Mouse (Mus musculus) gastrocnemius, postnatal 14 days (tissue): ENCODE measurements at regions not wholly inside any gene's neighbourhood (a gene's known extent, or its start where the extent isn't known, plus 50 kb on each side); places are given as distances from the start of the nearest gene placed in this dataset.

Experiments used
- DNase-seq: peaks from one replicate; pipeline ENCODE4 v3.0.0; 2021; ENCODE audit warnings: mixed read lengths
- intact Hi-C: fragments of 180-260 bp; cut with DNase I; formaldehyde crosslinking; loops from one replicate; pipeline ENCODE4 v1.15.1; 2025; ENCODE audit warnings: low total_unique reads

DNA sequence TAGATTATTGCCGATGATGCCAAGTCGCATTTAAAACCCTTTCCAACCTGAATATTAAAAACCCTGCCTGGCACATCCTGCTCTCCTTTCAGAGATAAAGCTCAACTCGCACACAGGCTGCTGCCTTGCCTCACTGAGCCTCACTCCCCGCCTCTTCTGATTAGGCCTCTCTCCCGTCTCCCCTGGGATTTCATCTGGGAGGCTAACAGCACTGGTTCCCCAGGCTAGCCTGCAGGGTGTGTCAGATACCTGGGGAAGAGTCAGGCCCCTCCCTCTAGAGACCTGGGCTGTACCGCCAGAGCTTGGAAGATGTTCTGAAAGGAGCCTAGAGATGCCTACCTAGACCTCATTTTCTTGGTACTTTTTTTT lies 462.7 kb upstream of the Kif2a start:
- no peak for DNase-seq
- intact Hi-C loops = no loop called here

DNA sequence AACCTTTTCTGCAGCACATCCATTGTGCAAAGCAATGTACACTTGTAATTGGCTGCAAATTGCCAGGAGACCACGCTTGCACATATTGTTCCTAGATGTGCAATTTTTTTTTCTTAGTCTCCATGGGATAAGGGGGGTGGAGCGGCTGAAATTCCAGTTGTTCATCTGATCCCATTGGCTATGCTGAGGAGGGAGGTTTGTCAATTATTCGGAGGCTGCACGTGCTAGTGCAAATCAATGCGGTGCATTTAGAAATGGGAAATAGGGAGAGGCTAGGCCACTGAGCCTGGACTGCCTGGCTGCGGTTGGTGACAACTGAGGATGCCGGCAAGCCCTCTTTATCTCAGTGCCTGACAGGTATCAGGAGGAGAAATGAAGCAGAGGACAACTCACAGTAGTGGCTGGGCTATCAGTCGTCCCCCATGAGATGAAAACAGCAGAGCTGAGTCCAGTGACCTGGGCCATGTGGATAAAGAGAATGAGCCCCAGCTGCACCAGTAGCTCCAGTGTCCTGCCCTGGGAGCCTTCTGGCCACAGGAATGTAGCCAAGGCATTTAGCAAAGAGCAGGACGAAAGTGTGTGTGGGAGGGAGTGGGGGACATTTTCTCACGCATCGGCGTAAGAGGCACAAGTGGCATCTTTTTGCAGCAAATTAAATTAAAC lies 462.2 kb upstream of the Kif2a start:
- intact Hi-C loops = no loop called here
- DNase-seq = no peak

DNA sequence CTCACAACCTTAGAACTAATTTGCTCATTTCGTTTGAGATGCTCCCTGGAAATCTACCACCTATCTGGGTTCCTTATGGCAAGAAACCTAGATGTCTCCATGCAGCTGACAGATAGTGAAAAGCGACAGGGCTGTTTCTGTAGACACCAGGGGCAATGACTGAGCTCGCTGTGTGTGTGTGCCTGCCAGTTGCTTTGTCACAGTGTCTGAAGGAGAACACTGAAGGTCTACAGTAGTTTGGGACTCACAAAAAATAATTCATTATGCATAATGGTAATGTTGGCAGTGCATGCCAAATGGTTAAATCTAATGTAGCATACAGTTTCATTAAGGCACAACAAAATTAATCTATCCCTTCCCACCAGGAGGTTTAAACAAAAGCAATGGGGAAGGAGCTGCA lies 453.2 kb upstream of the Kif2a start:
- no peak for DNase-seq

DNA sequence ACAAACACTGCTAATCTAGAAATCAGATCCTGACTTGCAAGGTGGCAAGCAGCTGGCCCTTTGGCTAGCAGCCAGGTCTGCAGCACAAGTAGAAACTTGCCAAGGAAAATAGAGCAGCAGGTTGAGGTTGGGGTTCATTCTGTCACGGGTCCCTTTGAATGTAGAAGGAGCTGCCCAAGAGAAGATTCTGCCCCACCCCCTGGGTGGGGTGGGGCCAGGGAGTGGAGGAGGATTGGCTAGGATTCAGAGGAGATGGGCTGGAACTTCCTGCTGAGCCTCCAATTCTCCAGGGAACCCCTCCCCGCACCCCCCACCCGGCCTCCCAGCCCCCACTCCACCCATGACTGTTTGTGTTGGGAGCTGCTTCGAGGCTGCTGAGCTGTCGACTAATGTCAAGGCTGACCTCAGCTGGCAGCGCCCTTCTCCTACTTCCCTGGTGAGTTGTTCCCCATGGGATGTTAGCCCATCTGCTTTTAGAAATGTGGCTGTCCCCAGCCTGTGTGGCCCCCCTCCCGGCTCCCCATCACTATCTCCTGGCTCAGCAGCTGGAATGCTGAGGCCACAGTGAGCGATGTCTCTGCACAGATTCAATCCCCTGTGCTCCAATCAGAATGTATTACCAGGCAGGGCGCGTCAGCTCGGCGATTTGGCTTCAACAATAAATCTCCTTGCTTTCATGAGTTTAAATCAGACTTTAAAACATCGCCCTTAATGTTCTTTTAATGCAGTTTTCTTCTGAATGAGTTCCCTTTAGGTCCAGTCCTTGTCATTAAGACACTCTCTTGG lies 447.8 kb upstream of the Kif2a start:
- peak; percentile 13 for DNase-seq
- intact Hi-C loops = loop anchor here (10.0 kb wide), 1 partner anchor 575 kb away; the partner anchor contains the start of gene Smim15

More for the DNA sequence above, 453.2 kb upstream of the Kif2a start:
- intact Hi-C loops = no loop called here

DNA sequence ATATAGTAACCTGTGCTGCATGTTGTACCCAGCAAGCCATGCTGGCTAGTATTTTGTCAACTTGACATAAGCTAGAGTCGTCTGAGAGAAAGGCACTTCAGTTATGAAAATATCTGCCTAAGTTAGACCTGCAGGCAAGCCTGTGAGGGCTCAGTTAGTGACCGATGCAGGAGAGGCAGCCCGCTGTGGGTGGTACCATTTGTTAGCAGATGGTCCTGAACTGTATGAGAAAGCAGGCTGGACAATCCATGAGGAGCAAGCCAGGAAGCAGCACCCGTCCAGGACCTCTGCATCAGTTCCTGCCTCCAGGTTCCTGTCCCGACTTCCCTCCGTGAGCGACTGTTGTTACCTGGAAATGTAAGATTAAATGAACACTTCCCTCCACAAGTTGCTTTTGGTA lies 440.9 kb upstream of the Kif2a start:
- intact Hi-C loops = loop anchor here (10.0 kb wide), 1 partner anchor 582 kb away; the partner anchor contains the start of gene Smim15
- DNase-seq = no peak

DNA sequence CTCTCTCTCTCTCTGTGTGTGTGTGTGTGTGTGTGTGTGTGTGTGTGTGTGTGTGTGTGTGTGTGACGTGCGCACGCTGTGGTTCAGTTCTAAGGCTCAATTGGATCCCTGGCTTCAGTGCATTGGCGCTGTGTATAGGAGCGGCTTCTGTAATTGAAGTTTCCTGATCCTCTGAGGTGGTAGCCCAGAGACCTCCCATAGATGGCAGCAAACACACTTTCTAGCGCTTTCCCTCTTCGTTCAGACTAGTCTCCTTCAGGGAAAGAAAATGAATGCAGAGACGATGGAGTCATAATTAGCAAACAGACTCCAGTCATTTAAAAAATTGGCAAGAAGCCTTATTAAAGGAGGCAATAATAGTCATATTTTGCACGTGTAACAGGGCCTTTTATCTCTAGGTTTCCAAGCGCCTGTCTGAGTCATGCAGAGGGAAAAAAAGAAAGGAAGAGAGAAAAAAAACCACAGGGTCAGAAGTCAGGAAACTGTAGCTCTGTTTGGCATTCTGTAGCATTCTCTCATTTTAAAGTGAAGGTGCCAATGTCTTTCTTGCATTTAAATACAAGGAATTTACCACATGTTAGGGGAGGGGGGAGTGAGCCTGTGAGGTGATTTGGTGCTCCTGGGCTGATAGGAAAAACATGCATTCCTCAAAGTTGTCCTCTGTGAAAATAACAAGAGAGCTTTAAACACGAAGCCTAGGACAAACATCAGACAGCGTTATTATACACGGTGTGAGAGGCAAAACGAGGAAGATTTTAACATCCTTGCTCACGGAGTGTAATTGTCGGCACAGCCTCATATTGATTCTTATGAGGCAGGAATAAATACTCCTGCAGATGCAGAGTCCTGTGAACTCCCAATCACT lies 439.4 kb upstream of the Kif2a start:
- intact Hi-C loops = loop anchor here (10.0 kb wide), 1 partner anchor 584 kb away; the partner anchor contains the start of gene Smim15

DNA sequence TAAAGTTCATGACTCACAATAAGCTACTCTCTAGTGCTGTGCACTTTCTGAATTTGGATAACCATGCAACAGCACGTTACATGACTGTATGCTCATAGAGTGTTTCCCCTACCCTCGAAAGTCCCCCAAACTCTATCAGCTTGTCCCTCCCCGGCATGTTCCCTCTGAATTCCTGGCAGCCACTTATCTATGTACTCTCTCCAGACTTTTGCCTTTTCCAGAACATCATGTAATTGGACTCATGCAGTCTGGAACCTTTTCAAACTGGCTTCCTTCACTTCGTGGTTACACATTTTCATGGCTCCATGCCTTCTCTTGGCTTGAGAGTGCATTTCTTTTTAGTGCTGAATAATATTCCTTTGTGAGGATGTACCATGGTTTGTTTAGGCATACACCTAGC lies 436.8 kb upstream of the Kif2a start:
- intact Hi-C loops = loop anchor here (10.0 kb wide), 1 partner anchor 686 kb away; no protein-coding TSS in a partner anchor
- DNase-seq = no peak

More for the DNA sequence above, 439.4 kb upstream of the Kif2a start:
- peak; percentile 21 for DNase-seq

DNA sequence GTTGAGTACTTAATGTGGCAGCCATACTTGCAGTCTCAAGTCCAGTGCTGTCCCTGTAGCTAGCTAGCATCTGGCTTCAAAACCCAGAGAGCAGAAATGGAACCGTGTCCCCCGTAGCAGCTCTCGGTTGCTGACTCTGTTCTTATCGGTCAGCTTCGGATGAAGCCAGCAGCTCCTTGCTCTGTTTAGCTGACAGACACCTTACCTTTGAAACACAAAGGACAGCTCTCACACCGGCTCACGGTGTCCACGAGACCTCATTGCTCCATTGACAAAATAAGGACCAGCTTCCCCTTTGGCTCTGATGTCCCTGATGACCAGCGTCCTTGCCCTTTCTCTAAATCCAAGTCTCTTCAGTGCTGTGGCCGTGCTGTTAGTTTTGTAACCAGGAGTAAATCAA lies 435.3 kb upstream of the Kif2a start:
- intact Hi-C loops = loop anchor here (10.0 kb wide), 1 partner anchor 688 kb away; no protein-coding TSS in a partner anchor
- no peak for DNase-seq

DNA sequence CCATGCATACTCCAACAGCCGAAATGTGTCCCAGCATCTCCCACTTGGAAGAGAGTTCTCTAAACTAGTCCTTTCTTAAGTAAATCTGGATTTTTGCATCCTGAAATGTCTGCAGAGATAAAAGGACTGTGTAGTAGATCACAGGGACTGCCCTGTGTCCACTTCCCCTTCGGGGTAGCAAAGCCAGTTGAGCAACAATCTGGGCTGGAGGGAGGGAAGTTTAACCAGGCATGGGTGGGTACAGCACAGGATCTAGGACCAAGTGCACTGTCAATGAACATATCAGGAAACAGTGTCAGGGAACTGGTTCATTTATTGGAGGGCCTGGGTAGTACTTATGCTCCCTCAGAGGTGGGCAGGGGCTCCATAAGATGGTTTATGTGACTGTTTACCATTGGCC lies 434.5 kb upstream of the Kif2a start:
- no peak for DNase-seq
- intact Hi-C loops = loop anchor here (10.0 kb wide), 1 partner anchor 688 kb away; no protein-coding TSS in a partner anchor

DNA sequence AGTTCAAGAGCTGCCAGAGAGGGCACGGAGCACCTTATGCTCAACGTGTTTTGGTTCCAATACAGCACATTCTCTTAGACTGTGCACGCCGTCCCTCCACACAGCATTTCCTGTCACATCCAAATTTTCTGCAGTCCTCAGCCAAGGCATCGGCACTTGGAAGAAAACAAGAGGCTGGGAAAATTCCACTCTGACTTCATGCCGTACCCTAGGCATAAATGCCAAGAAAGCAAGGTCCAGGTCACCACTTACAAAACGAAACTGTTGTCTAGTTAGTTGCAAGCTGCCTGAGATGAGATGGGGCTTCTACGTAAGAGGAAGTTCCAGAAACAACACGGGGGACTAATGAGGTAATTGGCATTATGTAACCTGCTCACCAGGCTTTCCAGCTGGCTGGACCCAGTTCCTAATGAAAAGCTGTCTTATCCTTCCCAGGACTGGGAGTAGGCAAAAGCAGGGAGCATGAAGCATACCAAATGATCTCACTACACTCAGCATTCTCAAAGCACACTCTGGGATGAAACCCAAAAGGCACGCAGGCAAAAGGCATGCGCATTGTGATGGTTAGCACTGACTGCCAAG lies 427.8 kb upstream of the Kif2a start:
- peak; percentile 27 for DNase-seq
- intact Hi-C loops = loop anchor here (10.0 kb wide), 1 partner anchor 695 kb away; no protein-coding TSS in a partner anchor

DNA sequence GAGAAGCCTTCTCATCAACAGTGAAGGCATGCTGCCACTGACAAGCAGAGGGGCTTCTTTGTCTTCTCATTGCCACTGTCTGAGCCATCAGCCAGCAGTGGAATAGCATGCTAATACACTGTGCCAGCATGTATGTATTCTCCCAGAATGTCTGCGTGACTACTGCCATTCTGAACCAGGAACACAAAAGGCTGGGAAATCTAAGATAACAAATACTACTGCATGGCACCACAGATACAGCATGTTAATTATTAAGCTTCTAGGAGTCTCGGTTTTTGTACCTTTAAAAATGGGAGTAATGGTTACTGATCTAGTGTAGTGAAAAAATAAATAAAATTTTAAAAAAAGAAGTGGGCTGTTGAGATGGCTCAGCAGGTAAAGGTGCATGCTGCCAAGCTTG lies 425.9 kb upstream of the Kif2a start:
- no peak for DNase-seq

DNA sequence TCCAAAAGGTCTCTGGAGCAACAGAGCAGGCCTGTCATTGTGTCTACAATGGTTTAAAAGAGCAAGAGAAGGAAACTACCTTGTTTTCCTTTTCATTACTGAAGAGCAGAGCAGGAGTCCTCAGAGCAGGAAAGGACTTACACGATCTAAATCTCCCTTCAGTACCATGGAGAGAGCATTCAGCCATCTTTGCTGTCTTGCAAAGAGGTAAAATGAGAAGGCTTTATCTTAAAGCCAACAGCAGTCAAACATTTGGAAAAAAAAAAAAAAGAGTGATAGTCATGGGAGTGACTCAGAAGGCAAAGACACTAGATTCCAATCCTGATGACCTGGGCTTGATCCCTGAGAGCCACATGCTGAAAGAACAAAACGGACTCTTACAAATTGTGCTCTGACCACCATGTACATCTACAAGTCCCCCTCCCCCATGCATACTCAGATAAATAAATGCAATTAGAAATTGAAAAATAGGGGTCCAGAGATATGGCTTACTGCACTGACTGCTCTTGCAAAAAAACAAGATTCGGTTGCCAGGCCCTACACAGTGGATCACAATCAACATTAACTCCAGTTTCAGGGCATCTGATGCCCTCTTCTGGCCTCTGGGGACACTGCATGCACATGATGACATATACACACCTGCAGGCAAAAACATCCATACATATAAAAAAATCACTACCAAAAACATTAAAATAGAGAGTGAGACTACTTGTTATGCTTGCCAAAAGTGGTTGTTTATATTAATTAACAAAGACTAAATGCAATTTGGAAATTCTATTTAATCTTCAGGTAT lies 397.6 kb upstream of the Kif2a start:
- no peak for DNase-seq
- intact Hi-C loops = no loop called here

More for the DNA sequence above, 425.9 kb upstream of the Kif2a start:
- intact Hi-C loops = no loop called here

DNA sequence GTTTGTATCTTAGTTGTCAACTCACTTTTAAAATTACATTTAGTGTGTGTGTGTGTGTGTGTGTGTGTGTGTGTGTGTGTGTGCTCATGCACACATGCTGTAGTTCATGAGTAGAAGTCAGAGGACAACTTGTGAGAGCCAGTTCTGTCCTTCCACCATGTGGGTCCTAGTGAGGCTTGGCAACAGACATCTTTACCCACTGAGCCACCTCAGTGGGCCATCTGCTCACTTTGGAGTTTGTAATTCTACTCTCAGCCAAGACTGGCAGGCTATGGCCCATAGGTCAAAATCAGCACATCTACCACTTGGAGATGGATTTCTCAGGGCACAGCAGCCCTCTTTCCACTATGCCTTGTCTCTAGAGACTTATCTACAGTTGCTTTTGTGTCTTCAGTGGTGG lies 388.3 kb upstream of the Kif2a start:
- DNase-seq = no peak
- intact Hi-C loops = no loop called here

DNA sequence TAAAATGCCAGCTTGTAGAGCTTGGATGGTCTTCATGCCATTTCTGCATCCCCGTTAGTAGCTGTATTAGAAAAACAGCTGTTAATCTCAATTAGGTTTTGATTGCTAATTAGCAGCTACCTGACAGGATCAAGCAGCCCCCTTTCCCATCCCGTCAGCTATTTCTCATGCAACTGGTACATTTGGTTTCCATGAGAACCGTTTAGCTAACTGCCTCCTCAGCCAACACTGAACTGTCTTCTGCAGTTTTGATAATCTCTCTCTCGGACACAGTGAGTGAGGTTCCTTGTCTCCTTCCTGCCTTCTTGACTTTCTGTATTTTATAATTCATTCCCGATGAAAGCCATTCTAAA lies 385.7 kb upstream of the Kif2a start:
- DNase-seq = no peak
- intact Hi-C loops = no loop called here

DNA sequence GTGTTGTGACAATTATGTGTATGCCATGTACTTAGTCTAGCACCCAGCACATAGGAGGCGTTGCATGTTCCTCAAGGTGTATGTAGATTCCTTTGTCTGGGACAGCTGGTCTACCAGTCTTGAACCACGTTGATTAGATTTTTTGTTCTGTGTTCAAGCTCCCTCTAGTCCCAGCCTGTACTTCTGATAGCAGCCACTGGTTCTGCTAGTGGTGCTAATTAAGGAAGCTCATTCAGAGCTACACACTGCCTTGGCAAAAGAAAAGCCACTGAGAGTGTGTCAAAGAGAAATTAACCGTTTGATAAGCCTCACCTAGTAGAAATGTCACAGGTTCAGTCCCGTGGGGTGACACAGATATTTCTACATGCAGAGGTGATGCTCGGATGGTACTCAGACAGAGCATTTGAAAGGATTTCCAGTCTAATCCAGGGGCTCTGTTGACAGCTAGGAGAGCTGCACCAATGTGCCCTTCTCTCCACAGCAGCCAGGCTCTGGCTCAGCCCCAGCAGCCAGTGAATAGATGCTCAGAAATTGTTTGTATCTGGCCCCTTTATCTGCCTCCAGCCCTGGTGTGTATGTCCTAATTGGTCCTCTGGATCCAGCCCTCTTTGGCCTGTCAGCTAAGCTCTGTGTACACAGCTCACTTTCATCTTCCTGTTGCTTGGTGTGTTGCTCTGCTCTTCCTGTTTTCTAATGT lies 385.2 kb upstream of the Kif2a start:
- DNase-seq = no peak
- intact Hi-C loops = no loop called here

DNA sequence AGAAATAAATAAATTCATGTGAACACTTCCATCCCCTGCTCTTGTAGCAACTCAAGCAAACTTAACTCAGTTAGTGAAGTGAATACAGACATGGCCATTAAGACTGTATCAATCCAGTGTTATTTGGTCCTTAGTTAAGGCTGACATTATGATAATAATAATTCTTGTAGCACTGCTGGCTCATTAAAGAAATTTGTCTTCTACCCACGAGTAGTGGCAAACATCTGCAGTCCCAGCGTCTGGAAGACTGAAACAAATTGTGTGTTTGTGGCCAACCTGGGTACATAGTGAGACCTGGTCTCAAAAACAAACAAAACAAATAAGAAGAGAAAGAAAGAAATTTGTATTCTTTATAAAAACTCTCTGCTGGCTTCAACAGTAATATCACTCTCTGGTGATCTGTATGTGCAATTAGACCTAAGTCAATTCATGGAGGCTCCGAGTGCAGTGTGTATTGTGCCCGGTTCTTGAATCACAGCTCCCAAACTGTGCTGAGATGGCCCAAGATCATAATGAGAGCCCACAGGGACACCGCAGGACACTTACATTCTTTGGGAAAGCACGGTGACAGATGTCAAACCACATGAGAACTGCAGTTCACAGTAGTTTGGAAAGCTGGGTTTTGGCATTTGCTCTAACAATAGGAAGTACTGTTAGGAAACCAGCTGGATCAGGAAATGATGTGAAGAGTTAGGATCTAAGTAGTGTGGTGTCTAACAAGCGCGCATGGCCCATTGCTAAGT lies 376.9 kb upstream of the Kif2a start:
- intact Hi-C loops = no loop called here
- no peak for DNase-seq

DNA sequence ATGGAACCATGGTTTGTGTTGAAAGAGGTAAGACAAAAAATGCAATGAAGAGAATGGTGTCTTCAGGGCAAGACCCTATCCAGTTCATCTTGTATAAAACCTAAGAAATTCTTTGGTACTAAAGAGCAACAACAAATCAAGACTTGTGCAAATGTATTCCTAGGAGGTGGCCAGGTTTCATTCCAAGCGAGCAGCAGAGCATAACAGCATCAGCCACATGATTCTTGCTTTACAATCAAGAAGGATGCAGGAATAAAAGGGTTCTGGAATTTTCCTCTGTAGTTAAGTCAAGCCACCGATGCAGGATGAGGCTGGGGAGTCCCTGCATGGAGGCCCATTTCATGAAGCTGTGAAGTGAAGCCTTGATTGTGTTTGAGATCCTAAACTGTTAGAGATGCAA lies 374.1 kb upstream of the Kif2a start:
- intact Hi-C loops = no loop called here
- no peak for DNase-seq

DNA sequence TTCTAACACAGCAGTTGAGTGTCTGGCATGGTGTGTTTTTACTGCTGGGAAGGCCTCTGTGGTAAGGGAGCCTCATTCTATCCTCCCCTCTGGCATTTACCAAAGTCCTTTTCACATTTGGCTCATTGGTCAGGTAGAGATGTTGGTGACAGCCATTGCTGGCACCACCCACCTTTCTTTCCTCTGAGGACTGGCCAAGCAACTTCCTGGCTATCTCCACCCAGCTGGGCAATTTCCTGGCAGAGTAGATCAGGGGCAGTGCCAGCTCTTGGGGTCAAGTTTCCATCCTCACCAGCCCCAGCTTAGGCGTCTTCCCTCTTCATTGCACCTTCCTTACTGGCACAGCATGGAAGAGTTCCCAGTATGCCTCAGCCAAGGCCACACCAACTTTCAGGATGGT lies 372.5 kb upstream of the Kif2a start:
- no peak for DNase-seq
- intact Hi-C loops = no loop called here
